Mouse (Mus musculus) lung, postnatal 0 days (tissue): ENCODE measurements at regions not wholly inside any gene's neighbourhood (a gene's known extent, or its start where the extent isn't known, plus 50 kb on each side); places are given as distances from the start of the nearest gene placed in this dataset.

Experiments used
- CTCF ChIP-seq: IDR thresholded peaks from 2 replicates; pipeline ENCODE4 v1.5.1; 2016; ENCODE audit warnings: antibody characterized with exemption, mild to moderate bottlenecking
- EP300 ChIP-seq: IDR thresholded peaks from 2 replicates; pipeline ENCODE4 v1.6.1; 2016; ENCODE audit warnings: antibody characterized with exemption, mild to moderate bottlenecking, control low read depth

GRCm38 (mm10) chr17:82950268-82950667 lies 264.8 kb upstream of the Pkdcc start:
- no peak for TF ChIP-seq EP300
- no peak for TF ChIP-seq CTCF
